Mouse (Mus musculus) heart, embryonic 13.5 days (tissue): Measurements from ENCODE around the gene Fbll1. TPM values are rescaled to one million over a fixed set of nuclear protein-coding genes. Genes with fewer than 3 reads are reported as not detected.
"Not testable (repeated sequence)": the region's sequence is repeated elsewhere in the genome, so short reads cannot be mapped to it uniquely, and the experiment has no call there.

Source experiments
- ATAC-seq: fragments of 200-750 bp; cut with Nextera tagmentation; 2 replicates; pipeline ENCODE4 v1.8.0; 2017; ENCODE audit warnings: moderate TSS enrichment; ENCODE audit not compliant: insufficient number of reproducible peaks, low FRiP score, low TSS enrichment; ENCODE audit errors: extremely low read depth
- H3K27ac ChIP-seq: fragments of 300-500 bp; sonication (generic); replicated peaks from 2 replicates; pipeline ENCODE4 v1.5.1; 2015; ENCODE audit warnings: moderate library complexity, mild to moderate bottlenecking, inconsistent platforms
- H3K27me3 ChIP-seq: fragments of 300-500 bp; sonication (generic); replicated peaks from 2 replicates; pipeline ENCODE4 v1.6.1; 2015; ENCODE audit warnings: mild to moderate bottlenecking, inconsistent platforms
- H3K36me3 ChIP-seq: fragments of 300-500 bp; sonication (generic); 2 replicates; pipeline ENCODE4 v1.6.1; 2015; ENCODE audit warnings: mild to moderate bottlenecking, inconsistent platforms
- H3K4me1 ChIP-seq: fragments of 300-500 bp; sonication (generic); 2 replicates; pipeline ENCODE4 v1.6.1; 2015; ENCODE audit warnings: inconsistent platforms
- H3K4me2 ChIP-seq: fragments of 300-500 bp; sonication (generic); 2 replicates; pipeline ENCODE4 v1.6.1; 2015; ENCODE audit warnings: inconsistent platforms, mild to moderate bottlenecking, moderate library complexity
- H3K4me3 ChIP-seq: fragments of 300-500 bp; sonication (generic); 2 replicates; pipeline ENCODE4 v1.5.1; 2015; ENCODE audit warnings: moderate library complexity, mild to moderate bottlenecking, inconsistent platforms
- H3K9ac ChIP-seq: fragments of 300-500 bp; sonication (generic); 2 replicates; pipeline ENCODE4 v1.6.1; 2015; ENCODE audit warnings: inconsistent platforms, mild to moderate bottlenecking, moderate library complexity
- H3K9me3 ChIP-seq: fragments of 300-500 bp; sonication (generic); 2 replicates; pipeline ENCODE4 v1.6.1; 2016; ENCODE audit warnings: inconsistent platforms
- WGBS: fragments of 180-500 bp; shearing (Covaris S2); methylation state at CpG from one replicate; pipeline ENCODE4 v1.1.7; 2015; ENCODE audit warnings: mixed read lengths; 5-methylcytosine and 5-hydroxymethylcytosine counted together
- polyA plus RNA-seq: library from polyadenylated mRNA; unstranded; fragments of >200 nt; fragmentation: Nextera tagmentation; extraction: Ambion mirVana; gene quantifications from 2 replicates; pipeline ENCODE4 v1.2.1, GENCODE M21; 2015

Fbll1 gene
- not detected in 2 replicates for polyA plus RNA-seq

- Histone ChIP-seq H3K4me1 (peaks cover 10% of the 10 kb centered on the region), H3K9me3 (no peaks in the 10 kb centered on the region), H3K27me3 (peaks cover 74% of the 10 kb centered on the region), H3K4me2 (peak within 1 kb of the TSS; percentile 67), H3K36me3 (no peaks in the 10 kb centered on the region), H3K4me3 (peak within 1 kb of the TSS; percentile 46), H3K9ac (no peak within 1 kb of the TSS), H3K27ac (no peak within 1 kb of the TSS)
- ATAC-seq, result no peak
- WGBS, result 13% methylated on average over 11 of the region's 11 CpGs
These were observed at the start of gene Fbll1 for GRCm38 (mm10) chr11:35798874-35799273. Gene Fbll1, minus strand, starts transcription at chr11:35798884.

DNA sequence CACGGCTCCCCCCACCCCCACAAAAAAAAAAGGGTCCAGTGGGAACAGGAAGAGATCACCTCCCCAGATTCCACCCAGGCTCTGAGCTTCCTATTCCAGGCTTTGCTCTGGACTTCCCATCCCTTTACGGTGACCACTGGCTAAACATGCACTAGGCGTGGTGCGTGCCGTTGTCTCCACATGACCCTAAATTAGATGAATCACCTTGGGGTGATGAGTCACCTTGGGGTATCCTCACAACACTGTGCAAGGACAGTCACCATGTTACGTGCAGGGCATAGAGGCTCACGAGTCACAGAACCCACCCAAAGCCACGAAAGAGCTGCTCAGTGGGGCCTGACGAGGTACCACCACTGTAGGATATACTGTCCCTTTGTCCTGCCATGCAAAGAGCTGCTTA is 45.6 kb upstream of the Fbll1 start:
- no peak overlapping the region for H3K9ac ChIP-seq
- H3K4me1 ChIP-seq, result no peaks in the 10 kb centered on the region
- H3K27me3 ChIP-seq, result no peaks in the 10 kb centered on the region
- H3K27ac ChIP-seq, result no peak overlapping the region
- peaks cover 6% of the 10 kb centered on the region; the same call in 1 of the 2 replicates for H3K36me3 ChIP-seq
- ATAC-seq, result no peak
- H3K4me3 ChIP-seq, result no peak overlapping the region
- 82% methylated on average over 9 of the region's 9 CpGs for WGBS
- no peak overlapping the region for H3K4me2 ChIP-seq
- no peaks in the 10 kb centered on the region for H3K9me3 ChIP-seq

DNA sequence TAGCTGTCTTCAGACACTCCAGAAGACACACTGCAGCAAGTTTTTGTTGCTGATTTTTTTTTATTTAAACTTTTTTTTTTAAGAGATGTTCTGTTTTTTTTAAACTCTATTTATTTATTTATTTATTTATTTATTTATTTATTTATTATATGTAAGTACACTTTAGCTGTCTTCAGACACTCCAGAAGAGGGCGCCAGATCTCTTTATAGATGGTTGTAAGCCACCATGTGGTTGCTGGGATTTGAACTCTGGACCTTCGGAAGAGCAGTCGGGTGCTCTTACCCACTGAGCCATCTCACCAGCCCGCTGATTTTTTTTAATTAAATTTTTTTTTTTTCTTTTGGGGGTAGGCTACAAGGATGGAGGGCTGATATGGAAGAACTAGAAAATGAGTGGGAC is 43.9 kb upstream of the Fbll1 start:
- ATAC-seq, H3K4me2 ChIP-seq, H3K27ac ChIP-seq, H3K9me3 ChIP-seq, H3K9ac ChIP-seq, H3K4me1 ChIP-seq, H3K27me3 ChIP-seq, H3K36me3 ChIP-seq, H3K4me3 ChIP-seq: not testable (repeated sequence)
- 67% methylated on average over 4 of the region's 4 CpGs for WGBS

DNA sequence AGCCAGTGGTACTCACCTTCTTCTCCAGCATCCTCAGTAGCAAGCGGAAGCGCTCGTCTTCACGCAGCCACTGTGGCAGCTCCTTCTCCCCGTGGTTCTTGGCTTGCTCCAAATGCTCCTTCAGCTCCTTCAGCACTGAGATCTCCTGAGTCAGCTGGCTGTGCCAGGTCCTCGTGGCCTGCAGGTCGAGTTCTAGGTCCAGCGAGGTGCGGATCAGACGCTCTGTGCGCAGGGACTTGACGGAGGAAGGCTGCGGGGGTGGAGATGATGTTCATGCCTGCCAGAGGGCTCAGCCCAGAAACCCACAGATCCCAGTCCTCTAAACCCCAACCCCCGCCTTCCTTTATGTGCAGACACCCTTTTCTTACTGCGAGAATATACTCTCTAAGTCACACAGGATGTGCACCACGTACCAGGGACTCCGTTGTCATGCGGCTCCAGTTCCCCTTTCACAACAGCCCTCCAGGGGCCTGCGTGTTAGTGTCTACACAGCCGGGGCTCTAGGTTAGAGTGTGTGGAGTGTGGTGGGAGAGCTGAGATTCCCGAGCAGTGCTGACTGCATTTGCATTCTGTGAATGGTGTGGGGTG is 43.1 kb upstream of the Fbll1 start:
- H3K9me3 ChIP-seq, result no peaks in the 10 kb centered on the region
- H3K27me3 ChIP-seq, result no peaks in the 10 kb centered on the region
- H3K27ac ChIP-seq, result no peak overlapping the region
- 84% methylated on average over 21 of the region's 21 CpGs for WGBS
- H3K4me1 ChIP-seq, result peaks cover 7% of the 10 kb centered on the region
- no peak overlapping the region for H3K9ac ChIP-seq
- no peak for ATAC-seq
- peaks cover 6% of the 10 kb centered on the region; the same call in 1 of the 2 replicates for H3K36me3 ChIP-seq
- H3K4me3 ChIP-seq, result no peak overlapping the region
- no peak overlapping the region for H3K4me2 ChIP-seq

- H3K4me1 ChIP-seq, H3K9me3 ChIP-seq, H3K36me3 ChIP-seq, ATAC-seq, H3K27me3 ChIP-seq, H3K4me2 ChIP-seq, H3K27ac ChIP-seq, H3K4me3 ChIP-seq, H3K9ac ChIP-seq: not testable (repeated sequence)
- WGBS, result 83% methylated on average over 4 of the region's 4 CpGs
These were observed 42.1 kb upstream of the Fbll1 start for GRCm38 (mm10) chr11:35840806-35841205.

DNA sequence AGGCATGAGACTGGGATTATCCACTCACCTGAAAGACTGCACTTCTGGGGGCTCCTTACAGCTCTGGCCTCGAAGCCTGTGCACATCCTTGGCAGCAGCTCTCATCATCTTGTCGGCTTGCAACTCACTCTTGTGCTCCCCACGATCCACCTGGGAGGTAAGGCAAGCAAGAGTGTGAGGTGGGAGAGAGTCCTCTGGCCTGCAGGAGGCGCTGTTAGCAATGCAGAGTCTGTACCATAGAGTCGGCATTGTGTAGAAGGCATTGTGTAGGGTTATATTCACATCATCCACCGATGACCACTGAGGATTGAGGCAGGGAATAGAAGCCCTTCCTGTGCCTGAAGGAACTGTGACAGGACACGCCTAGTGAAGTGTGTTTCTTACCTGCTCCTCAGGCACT is 41.6 kb upstream of the Fbll1 start:
- H3K4me3 ChIP-seq, result no peak overlapping the region
- H3K27me3 ChIP-seq, result no peaks in the 10 kb centered on the region
- H3K36me3 ChIP-seq, result peaks cover 4% of the 10 kb centered on the region; the same call in 1 of the 2 replicates
- no peak overlapping the region for H3K27ac ChIP-seq
- H3K9ac ChIP-seq, result no peak overlapping the region
- WGBS, result 80% methylated on average over 7 of the region's 7 CpGs
- H3K4me2 ChIP-seq, result no peak overlapping the region
- H3K9me3 ChIP-seq, result no peaks in the 10 kb centered on the region
- H3K4me1 ChIP-seq, result peaks cover 7% of the 10 kb centered on the region
- no peak for ATAC-seq

- Histone ChIP-seq H3K9ac (peak overlapping the region; percentile 80), H3K4me3 (peak overlapping the region; percentile 49), H3K9me3 (no peaks in the 10 kb centered on the region), H3K4me1 (peaks cover 9% of the 10 kb centered on the region), H3K4me2 (peak overlapping the region; percentile 74), H3K36me3 (peaks cover 4% of the 10 kb centered on the region; the same call in 1 of the 2 replicates), H3K27me3 (no peaks in the 10 kb centered on the region), H3K27ac (peak overlapping the region; percentile 50; the same call in 1 of the 2 replicates)
- peak; percentile 88; the same call in 1 of the 2 replicates for ATAC-seq
- WGBS, result 28% methylated on average over 28 of the region's 28 CpGs
These were observed 40.0 kb upstream of the Fbll1 start for GRCm38 (mm10) chr11:35838345-35839338.

DNA sequence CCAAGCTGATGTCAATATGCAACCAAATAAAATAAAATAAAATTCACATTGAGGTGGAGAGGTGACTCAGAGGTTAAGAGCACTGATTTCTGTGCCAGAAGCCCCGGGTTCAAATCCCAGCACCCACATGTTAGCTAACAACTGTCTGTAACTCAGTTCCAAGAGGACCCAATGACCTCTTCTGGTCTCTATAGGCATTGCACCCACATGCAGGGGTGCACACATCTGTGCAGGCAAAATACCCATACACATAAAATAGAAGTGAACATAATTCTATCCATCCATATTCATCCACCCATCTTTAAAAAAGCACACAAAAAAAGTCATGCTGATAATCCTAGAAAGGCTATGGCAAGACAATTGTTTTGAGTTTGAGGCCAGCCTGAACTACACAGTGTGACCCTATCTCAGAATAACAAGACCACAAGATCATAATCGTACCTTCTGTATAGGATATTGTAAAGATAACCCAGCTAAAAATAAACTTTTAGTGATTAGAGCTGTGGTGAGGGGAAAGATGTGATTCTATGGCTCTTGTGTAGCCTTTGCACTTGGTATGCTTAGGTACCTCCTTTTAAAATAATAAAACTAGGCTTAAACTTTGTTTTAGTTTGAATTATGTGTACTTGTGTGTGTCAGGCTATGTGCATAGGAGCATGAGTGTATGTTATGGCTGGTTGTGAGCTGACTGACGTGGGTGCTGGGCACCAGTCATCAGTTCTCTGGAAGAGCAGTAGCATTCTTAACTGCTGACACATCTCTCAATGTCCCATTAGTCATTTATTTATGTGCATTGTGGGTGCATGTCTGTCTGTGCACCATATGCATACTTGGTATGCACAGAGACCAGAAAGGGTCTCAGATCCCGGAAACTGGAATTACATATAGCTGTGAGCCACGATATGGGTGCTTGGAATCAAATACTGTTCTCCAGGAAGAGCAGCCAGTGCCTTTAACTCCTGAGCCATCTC is 38.8 kb upstream of the Fbll1 start:
- WGBS, result 66% methylated on average over 5 of the region's 5 CpGs
- peaks cover 21% of the 10 kb centered on the region for H3K4me1 ChIP-seq
- no peaks in the 10 kb centered on the region for H3K27me3 ChIP-seq
- peaks cover 2% of the 10 kb centered on the region for H3K36me3 ChIP-seq
- peak overlapping the region; percentile 49 for H3K4me3 ChIP-seq
- H3K27ac ChIP-seq, result peak overlapping the region; percentile 50; the same call in 1 of the 2 replicates
- H3K4me2 ChIP-seq, result peak overlapping the region; percentile 74
- ATAC-seq, result no peak
- H3K9me3 ChIP-seq, result no peaks in the 10 kb centered on the region
- H3K9ac ChIP-seq, result peak overlapping the region; percentile 80; the same call in 1 of the 2 replicates

GRCm38 (mm10) chr11:35834022-35834760 is 35.5 kb upstream of the Fbll1 start, which contains the start of gene Rars:
Gene Rars, minus strand, starts transcription at chr11:35834506.
- H3K9ac ChIP-seq, result peak within 1 kb of the TSS; percentile 87
- 1% methylated on average over 46 of the region's 46 CpGs for WGBS
- peaks cover 33% of the 10 kb centered on the region for H3K36me3 ChIP-seq
- peak within 1 kb of the TSS; percentile 82 for H3K4me3 ChIP-seq
- peaks cover 27% of the 10 kb centered on the region for H3K4me1 ChIP-seq
- H3K4me2 ChIP-seq, result peak within 1 kb of the TSS; percentile 86
- no peaks in the 10 kb centered on the region for H3K27me3 ChIP-seq
- peak; percentile 80 for ATAC-seq
- H3K9me3 ChIP-seq, result no peaks in the 10 kb centered on the region
- peak within 1 kb of the TSS; percentile 21; the same call in 1 of the 2 replicates for H3K27ac ChIP-seq

DNA sequence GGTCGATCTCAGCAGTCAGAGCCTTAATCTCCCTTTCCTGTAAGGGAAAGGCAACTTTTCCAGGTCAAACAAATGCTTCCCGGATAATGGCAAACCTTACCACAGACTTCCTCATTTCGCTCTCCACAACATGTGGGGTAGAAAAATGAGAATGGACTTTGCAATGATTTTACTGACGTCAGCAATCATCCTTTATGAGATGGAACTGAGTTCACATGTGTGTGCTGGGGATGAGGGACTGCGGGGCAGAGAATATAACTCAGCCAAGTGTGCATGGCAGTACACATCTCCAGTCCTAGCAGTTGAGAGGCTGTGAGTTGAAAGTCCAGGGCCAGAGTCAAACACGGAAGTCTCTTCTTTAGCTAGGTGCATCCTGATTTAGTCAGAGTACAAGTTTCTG is 34.6 kb upstream of the Fbll1 start:
- Histone ChIP-seq H3K27me3 (no peaks in the 10 kb centered on the region), H3K4me2 (peak overlapping the region; percentile 86), H3K27ac (no peak overlapping the region), H3K4me3 (peak overlapping the region; percentile 82), H3K9ac (peak overlapping the region; percentile 87), H3K9me3 (no peaks in the 10 kb centered on the region), H3K36me3 (peaks cover 42% of the 10 kb centered on the region), H3K4me1 (peaks cover 27% of the 10 kb centered on the region)
- ATAC-seq, result no peak
- 71% methylated on average over 6 of the region's 6 CpGs for WGBS
